Mouse (Mus musculus): ENCODE results near the gene Cyp4v3.

Gene Cyp4v3

GRCm38 (mm10) chr8:45320930-45321329 is 12.1 kb downstream of the Cyp4v3 start:
- DNase-seq (ENCODE audit: low spot score), result peak; percentile 7

GRCm38 (mm10) chr8:45310967-45311366 is 22.0 kb downstream of the Cyp4v3 start:
- DNase-seq (ENCODE audit: low spot score), result no peak

GRCm38 (mm10) chr8:45308366-45308765 is 24.6 kb downstream of the Cyp4v3 start, which contains the start of gene Gm45753:
Gene Gm45753 (minus strand): TSS chr8:45308466.
- no peak for DNase-seq (ENCODE audit: low spot score)

- no peak for DNase-seq (ENCODE audit: low spot score)
Measured at GRCm38 (mm10) chr8:45305479-45305878, 27.5 kb downstream of the Cyp4v3 start.

GRCm38 (mm10) chr8:45304354-45304753 is 28.7 kb downstream of the Cyp4v3 start:
- no peak for DNase-seq (ENCODE audit: low spot score)

GRCm38 (mm10) chr8:45302390-45302789 is 30.6 kb downstream of the Cyp4v3 start:
- DNase-seq (ENCODE audit: low spot score), result no peak

- DNase-seq (ENCODE audit: low spot score), result no peak
Measured at GRCm38 (mm10) chr8:45295276-45295675, 37.7 kb downstream of the Cyp4v3 start.

- no peak for DNase-seq (ENCODE audit: low spot score)
Measured at GRCm38 (mm10) chr8:45294687-45295086, 38.3 kb downstream of the Cyp4v3 start, which contains the start of gene Klkb1. Gene Klkb1 (minus strand): TSS chr8:45294859.

GRCm38 (mm10) chr8:45291790-45292189 is 41.2 kb downstream of the Cyp4v3 start:
- no peak for DNase-seq (ENCODE audit: low spot score)

GRCm38 (mm10) chr8:45281630-45282029 is 51.4 kb downstream of the Cyp4v3 start:
- DNase-seq (ENCODE audit: low spot score), result no peak

- DNase-seq (ENCODE audit: low spot score), result no peak
Measured at GRCm38 (mm10) chr8:45277453-45277852, 55.6 kb downstream of the Cyp4v3 start.

- no peak for DNase-seq (ENCODE audit: low spot score)
Measured at GRCm38 (mm10) chr8:45274317-45274716, 58.7 kb downstream of the Cyp4v3 start.

GRCm38 (mm10) chr8:45269056-45269455 is 64.0 kb downstream of the Cyp4v3 start:
- no peak for DNase-seq (ENCODE audit: low spot score)

- no peak for DNase-seq (ENCODE audit: low spot score)
Measured at GRCm38 (mm10) chr8:45268485-45268884, 64.5 kb downstream of the Cyp4v3 start.

- no peak for DNase-seq (ENCODE audit: low spot score)
Measured at GRCm38 (mm10) chr8:45267611-45268391, 65.2 kb downstream of the Cyp4v3 start.

- DNase-seq (ENCODE audit: low spot score), result no peak
Measured at GRCm38 (mm10) chr8:45266993-45267392, 66.0 kb downstream of the Cyp4v3 start.

- DNase-seq (ENCODE audit: low spot score), result peak; percentile 3
Measured at GRCm38 (mm10) chr8:45264918-45265317, 68.1 kb downstream of the Cyp4v3 start.

GRCm38 (mm10) chr8:45262851-45263250 is 70.2 kb downstream of the Cyp4v3 start:
- DNase-seq (ENCODE audit: low spot score), result no peak

GRCm38 (mm10) chr8:45261920-45262319 is 71.1 kb downstream of the Cyp4v3 start, which contains the start of gene F11:
Gene F11 (minus strand): TSS chr8:45262031.
- peak; percentile 4 for DNase-seq (ENCODE audit: low spot score)

GRCm38 (mm10) chr8:45258421-45258820 is 74.6 kb downstream of the Cyp4v3 start:
- DNase-seq (ENCODE audit: low spot score), result no peak

GRCm38 (mm10) chr8:45255040-45255439 is 78.0 kb downstream of the Cyp4v3 start:
- no peak for DNase-seq (ENCODE audit: low spot score)
